Mouse (Mus musculus) gastrocnemius, adult 8-10 months (tissue): Measurements from ENCODE around the gene Cyp8b1. TPM values are rescaled to one million over a fixed set of nuclear protein-coding genes. Genes with fewer than 3 reads are reported as not detected.

Experiments used
- DNase-seq, 2 experiments: peaks; one replicate each; pipeline ENCODE4 v3.0.0; 2022; ENCODE audit warnings: low spot score in 2 of 2
- total RNA-seq, 4 experiments: library from RNA; stranded (reverse); gene quantifications; 2 replicates each; pipeline ENCODE4 v1.2.4; 2022

Gene Cyp8b1
- not detected for total RNA-seq

DNA sequence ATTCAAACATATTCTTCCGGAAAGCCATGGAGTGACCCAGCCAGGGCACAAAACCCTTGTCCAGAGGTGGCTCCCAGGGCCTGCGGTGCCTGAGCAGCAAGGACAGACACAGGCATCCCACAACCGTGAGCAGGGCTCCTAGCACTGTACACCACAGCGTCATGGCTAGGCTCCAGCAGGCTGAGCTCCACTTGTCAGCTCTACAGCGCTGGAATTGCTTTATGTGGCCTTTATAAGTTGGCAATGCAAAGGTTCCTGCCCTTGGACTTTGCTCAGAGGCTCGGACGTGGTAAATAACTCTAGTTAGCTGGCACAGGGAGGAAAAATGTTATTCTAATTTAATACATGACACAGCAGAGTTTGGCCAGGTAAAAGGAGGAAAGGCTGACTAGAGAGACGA, at the start of gene Cyp8b1:
Cyp8b1 (minus strand) TSS at position 204 of the 400 bp plus-strand sequence.
- DNase-seq = no peak

DNA sequence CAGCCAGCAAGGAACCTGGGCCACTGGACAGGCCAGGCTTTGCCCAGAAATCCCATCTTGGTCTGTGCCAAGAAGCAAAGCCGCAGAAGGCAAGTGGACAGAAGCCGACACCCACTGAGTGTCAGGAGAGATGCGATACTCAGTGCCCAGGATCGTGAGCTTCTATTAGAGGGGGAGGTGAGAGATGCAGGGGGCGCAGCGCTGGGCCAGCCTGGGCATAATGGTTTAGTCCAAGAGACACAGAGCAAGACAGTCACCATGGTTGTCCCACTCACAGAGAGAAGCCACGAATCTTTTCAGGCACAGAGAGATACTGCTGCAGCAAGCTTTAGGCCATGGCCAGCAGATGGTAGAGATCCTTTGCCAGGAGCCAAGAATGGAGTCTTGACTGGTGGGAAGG, 48.8 kb upstream of the Cyp8b1 start:
- DNase-seq = no peak

DNA sequence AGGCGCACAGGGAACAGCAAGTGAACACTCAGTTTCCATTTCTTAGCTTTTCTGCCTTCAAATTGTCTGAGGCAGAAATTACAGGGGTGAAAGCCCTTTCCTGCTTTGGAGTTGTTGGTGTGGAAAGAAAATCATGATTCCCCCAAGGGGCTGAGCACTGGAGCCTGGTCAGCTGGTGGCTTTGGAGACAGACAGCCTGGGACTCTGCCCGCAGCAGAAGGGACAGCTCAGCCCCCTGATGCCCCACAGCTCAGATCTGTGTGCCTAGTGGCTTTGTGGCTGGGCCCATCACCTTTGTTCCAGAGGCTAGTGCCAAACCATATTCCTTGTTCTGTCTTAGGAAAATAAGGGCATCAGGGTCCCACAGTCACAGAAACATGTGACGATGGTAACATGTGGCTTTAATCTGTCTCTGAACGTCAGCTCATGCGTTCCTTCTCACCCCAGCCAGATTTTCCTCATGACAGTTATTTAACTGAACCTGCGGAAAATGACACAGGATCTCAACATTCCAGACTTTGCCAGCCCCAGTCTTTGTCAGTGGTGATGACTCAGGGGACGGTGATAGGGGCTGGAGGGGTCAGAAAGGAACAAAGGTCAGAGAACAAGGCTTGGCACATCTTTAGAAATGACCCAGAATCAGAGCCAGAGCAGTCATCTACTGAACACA, 44.0 kb upstream of the Cyp8b1 start:
- no peak for DNase-seq

DNA sequence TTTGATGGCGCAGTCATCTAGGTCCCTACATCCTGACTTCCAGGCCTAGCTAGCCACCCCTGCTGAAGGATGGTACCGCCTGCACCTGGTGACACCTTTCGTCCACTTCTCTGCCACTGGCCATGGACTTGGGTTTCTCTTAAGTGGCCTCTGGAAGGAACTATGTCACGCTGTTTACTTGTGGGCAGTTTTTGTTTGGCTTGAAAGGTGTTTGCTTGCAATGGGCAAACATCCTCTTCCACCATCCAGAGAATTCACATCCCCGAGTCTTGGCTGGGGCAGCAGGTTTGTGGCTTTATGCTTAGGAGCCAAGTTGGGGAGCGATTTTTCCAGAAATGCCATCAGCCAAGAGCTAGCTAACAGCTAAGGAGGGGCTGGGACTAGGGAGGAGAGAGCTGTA, 36.5 kb upstream of the Cyp8b1 start:
- DNase-seq = no peak

GRCm38 (mm10) chr9:121951114-121951423, 35.0 kb upstream of the Cyp8b1 start:
- DNase-seq = no peak

DNA sequence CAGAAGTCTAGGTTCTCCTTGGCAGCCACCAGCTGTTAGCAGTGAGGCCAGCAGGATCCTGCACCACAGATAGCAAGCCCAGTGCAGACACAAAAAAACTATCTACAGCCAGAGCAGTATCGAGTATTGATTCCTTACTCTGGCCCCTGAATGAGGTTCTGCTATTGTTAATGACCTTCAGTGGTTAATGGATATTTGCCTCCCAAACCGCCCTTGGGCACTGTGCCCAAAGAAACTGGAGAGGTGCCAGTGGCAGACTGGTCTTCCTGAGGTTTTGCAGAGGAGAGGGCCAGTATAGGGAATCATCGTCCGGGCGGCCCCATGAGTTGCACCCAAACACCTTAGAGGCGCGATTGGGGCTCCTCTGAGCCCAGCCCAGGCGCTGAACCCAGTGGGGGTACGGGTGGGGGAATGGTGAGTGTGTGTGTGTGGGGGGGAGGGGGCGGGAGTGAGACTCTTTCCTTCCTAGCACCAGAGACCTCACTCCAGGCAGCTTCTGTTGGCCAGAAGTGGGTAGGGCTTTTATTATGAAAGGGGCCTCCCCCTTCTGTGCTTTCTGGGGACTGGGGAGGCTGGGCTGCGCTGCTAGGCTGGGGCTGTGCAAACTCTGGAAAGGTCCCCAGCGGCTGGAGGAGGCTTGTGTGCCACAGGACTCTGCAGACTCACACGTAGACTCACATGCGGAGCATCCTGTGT, 34.5 kb upstream of the Cyp8b1 start, which contains the start of gene Fam198a:
Fam198a (plus strand) TSS at position 571 of the 696 bp plus-strand sequence.
- DNase-seq = peak; percentile 41 to 59

DNA sequence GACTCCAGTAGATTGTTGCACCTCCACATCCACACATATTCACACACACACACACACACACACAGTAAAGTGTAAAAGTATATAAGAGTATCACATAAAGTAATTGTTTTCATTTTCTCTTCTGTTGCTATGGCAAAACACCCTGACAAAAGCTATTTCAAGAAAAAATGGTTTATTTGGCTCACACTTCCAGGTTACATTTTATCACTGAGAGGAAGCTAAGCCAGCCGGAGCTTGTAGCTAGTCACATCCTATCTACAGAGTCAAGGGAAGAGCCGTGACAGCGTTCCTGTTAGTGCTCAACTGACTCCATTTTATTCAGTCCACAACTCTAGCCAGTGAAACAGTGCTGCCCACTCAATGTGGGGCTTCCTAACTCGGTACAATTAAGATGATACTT, 32.3 kb upstream of the Cyp8b1 start:
- no peak for DNase-seq

DNA sequence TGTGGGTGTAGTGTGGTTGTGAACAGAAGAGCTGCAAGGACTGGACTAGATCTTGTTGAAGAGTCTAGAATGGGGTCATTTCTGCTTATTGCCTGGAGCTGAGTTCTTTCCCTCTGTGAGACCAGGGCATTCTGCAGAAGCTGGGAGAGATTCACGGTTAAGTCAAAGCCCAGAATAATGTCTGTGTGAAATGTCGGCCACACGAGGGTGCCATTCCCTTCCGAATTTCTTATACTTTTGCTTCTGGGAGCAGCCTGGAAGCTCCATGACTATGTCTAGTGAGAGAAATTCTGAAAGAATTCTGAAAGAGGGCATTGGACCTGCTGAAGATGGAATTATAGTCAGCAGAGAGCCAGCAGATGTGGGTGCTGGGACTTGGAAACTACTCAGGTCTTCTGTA, 31.7 kb upstream of the Cyp8b1 start:
- peak; percentile 25 to 48 for DNase-seq

- DNase-seq = no peak
Observed at GRCm38 (mm10) chr9:121943628-121944027, 27.5 kb upstream of the Cyp8b1 start.

- no peak for DNase-seq
Observed at GRCm38 (mm10) chr9:121943005-121943404, 26.9 kb upstream of the Cyp8b1 start.

DNA sequence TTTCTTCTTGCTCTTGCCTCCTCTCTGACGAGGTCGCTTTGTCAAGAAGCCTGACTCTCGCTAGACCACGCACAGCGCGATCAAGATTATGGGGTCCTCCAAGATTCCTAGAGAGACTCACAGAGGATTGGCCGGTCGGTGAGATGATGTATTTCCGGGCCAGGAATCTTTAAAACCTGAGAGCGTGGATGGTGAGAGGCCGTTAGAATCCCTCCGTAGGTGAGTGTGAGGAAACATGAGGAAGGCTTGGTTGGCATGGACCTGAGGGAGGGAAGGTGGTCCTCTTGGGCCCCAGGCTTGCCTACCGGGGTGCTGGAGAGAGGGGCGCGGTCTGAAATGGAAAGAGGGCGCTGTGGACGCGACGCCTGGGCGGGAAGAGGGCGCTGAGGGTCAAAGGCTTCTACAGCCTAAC, 21.8 kb upstream of the Cyp8b1 start:
- DNase-seq = no peak

DNA sequence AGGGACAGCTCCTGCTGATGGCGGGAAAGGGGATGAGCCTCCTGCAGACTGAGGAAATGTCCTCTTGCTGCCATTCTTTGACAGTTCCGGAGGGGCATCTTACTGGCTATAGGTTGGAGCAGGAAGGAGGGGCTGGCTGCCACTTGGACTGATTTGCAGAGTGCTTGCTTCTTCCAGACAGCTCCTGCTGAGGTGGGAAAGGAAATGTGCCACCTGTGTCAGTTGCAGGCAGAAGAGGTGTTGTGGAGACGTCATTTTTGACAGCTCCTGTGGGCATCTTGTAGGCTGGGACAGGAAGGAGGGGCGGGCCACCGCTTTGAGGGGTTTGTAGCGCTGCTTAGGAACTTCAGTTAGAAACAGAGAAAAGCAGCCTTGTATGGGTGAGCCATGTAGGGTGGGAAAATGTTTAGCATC, 21.4 kb upstream of the Cyp8b1 start:
- DNase-seq = no peak

DNA sequence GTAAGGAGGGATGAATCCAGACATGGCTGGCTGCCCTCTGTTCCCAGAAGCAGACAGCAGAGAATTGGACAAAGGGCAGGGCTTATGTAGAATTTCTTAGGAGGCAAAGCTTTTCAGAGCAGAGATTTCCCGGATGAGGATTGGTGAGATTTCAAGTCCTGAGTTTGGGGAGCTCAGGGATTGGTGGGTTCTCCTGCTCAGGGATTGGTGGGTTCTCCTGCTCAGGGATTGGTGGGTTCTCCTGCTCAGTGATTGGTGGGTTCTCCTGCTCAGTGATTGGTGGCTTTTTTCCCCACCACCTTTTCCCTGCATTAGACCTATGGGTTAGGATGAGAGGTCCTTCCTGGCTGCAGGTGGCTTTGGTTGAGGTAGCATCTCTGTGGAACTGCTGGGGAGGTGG, 20.8 kb upstream of the Cyp8b1 start:
- no peak for DNase-seq

- no peak for DNase-seq
Observed at GRCm38 (mm10) chr9:121934856-121935255, 18.8 kb upstream of the Cyp8b1 start.

GRCm38 (mm10) chr9:121928498-121928897, 12.4 kb upstream of the Cyp8b1 start:
- no peak for DNase-seq

- DNase-seq = no peak
Observed at GRCm38 (mm10) chr9:121927721-121928120, 11.6 kb upstream of the Cyp8b1 start.

- no peak for DNase-seq
Observed at GRCm38 (mm10) chr9:121926634-121927405, 10.7 kb upstream of the Cyp8b1 start.

DNA sequence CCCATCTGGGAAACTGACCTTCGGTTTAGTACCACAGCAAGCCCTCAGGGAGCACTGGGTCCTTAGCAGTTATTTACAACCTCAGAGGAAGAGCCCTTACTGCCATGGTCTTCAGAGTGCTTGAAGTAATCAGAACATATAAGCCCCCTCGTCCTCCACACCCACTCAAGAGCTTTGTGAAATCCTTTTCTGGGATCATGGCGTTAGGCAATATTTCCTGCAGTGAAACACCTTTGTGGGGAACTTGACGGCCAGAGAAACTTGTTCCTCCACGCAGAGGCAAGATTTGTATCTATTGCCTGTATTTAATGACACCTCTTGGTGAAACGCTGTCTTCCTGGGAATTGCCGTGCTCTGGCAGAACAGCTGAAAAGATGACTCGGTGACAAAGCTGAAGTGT, 9.9 kb upstream of the Cyp8b1 start:
- DNase-seq = no peak

GRCm38 (mm10) chr9:121924901-121925560, 8.9 kb upstream of the Cyp8b1 start:
- no peak for DNase-seq

DNA sequence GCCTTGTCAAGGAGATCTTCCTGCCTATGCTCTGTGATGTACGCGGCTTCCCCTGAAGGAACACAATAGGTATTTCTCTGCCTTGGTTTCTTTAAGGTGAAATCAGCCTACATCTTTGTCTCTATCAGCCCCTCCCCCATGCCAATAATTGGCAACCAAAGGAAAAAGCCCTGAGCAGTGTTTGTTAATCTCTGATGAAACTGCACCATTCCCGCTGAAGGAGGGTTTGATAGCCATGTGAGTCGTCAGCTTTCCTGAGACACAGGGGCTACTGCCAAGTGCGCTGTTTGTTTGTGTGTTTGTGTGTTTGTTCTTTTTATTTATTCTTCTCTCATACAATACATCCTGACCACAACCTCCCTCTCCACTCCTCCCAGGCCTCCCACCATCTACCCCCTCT, 7.8 kb upstream of the Cyp8b1 start:
- no peak for DNase-seq

DNA sequence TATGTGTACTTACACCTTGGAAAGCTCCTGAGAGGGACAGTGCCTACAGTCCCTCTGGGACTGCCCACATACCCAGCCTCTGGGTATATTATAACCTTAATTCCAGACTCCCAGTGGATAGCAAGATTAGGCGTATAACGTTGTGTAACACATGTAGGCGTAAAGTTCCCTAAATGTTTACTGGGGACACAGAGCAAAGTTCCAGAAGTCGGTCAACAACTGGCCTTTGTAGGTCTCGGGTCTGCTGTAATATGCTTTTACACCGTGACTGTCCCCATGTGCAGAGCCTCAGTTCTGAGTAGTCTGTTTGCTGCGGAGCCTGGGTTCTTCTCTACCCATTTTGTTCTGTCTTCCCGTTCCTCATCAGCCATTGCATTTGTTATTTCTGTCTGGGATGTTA, 7.3 kb upstream of the Cyp8b1 start:
- DNase-seq = no peak

DNA sequence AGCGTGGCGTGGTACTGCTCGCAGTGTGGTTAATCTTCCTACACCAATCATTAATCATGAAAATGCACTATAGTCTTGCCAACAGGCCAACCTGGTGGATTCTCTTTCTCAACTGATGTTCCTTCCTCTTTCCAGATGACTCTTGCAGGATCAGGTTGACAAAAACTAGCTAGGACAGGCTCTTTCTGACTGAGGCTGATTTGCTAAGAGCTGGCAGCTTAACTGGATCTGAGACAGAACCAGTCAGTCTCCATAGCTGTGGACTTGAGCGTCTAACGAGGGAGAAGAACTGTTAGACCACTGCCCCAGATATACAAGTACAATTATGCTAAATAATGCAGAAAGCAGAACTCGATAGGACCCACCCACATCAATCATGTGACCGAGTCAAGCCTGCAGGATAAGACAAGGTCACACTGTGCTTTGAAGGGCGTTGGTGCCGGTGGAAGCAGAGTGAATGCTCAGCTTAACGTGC, 3.0 kb upstream of the Cyp8b1 start:
- no peak for DNase-seq
